Mouse (Mus musculus): ENCODE measurements around the gene Rasa2. TPM values are rescaled to one million over a fixed set of nuclear protein-coding genes. Genes with fewer than 3 reads are reported as not detected.
"Not testable (repeated sequence)": the region's sequence is repeated elsewhere in the genome, so short reads cannot be mapped to it uniquely, and the experiment has no call there.

The Rasa2 gene
- polyA plus RNA-seq (2015; fragmentation: Nextera tagmentation; extraction: Ambion mirVana) = 13.8 and 14.9 TPM in 2 replicates

DNA sequence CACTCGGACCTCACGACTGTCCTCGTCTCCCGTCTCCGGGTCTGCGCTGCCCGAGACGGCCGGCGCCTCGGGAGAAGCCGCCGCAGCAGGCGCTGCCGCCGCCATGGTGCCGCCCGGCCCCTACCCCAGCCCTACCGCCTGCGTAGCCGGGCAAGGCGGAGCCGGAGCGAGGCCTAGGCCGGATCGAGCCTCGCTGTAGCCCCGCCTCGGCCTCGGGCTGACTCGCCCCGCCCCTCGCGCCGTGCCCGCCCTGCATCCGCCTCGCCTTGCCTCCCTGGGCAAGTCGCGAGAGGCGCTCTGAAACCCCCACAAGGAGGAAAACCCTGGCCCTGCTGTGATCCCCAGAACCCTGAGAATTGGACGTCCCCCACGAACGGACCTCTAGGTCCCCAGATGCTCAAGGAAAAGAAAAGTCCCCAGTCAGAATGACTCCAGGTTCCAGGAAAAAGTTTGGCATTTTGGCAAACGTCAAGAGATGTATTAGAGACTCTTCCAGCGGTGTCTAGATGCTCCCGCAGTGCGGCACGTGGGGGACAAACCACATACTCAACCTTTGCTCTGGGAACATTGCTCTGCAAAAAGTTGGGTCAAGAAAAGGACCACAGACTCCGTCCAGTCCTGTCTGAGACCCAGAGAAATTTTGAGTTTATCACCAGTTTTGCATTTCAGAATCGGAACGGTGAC, at the start of gene Rasa2:
Gene Rasa2, minus strand, starts transcription at position 229 of the 684 bp plus-strand sequence.
- ATAC-seq (replicated peaks; ENCODE audit: low FRiP score, low read depth) (peak; percentile 97), DNase-seq (ENCODE audit: low spot score) (peak; percentile 95)
- H3K9me3 ChIP-seq (replicated peaks; ENCODE audit: low read length) = no peaks in the 10 kb centered on the region
- WGBS = 1% methylated on average over 48 of the region's 52 CpGs
- H3K27ac ChIP-seq = peak within 1 kb of the TSS; percentile 99
- 0 out of 2 replicates have a peak, but pooled peaks have one; percentile 2 for TF ChIP-seq CTCF (IDR thresholded peaks at IDR 0.05; ENCODE audit: low read depth)
- H3K4me2 ChIP-seq (ENCODE audit: low read length) = peak within 1 kb of the TSS; percentile 91
- peak within 1 kb of the TSS; percentile 97 for H3K4me3 ChIP-seq (replicated peaks; ENCODE audit: low read depth, low read length)
- peak within 1 kb of the TSS; percentile 100 for H3K9ac ChIP-seq (ENCODE audit: low read depth, low read length)
- peaks cover 17% of the 10 kb centered on the region for H3K4me1 ChIP-seq (replicated peaks; ENCODE audit: insufficient read depth, low read length)
- no peaks in the 10 kb centered on the region for H3K27me3 ChIP-seq (ENCODE audit: insufficient read depth, low read length)
- H3K36me3 ChIP-seq (ENCODE audit: insufficient read depth, low read length) = no peaks in the 10 kb centered on the region

DNA sequence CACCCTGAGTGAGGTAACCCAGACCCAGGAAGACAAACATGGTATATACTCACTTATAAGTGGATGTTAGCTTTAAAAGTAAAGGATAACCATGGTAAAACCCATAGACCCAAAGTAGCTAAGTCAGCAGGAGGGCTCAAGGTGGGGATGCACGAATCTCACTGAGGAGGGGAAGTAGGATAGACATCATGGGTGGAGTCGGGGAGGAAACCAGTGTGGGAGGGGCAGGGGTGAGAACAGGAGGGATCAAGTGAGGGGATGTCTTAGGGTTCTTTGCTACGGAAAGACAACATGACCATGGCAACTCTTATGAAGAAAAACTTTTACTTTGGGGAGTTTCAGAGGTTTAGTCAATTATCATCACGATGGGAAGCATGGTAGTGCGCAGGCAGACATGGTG, 47.2 kb upstream of the Rasa2 start:
- Histone ChIP-seq H3K27me3 (ENCODE audit: insufficient read depth, low read length) (no peaks in the 10 kb centered on the region), H3K4me1 (replicated peaks; ENCODE audit: insufficient read depth, low read length) (no peaks in the 10 kb centered on the region), H3K27ac (no peak overlapping the region), H3K9ac (ENCODE audit: low read depth, low read length) (no peak overlapping the region), H3K4me3 (replicated peaks; ENCODE audit: low read depth, low read length) (no peak overlapping the region), H3K4me2 (ENCODE audit: low read length) (no peak overlapping the region), H3K36me3 (ENCODE audit: insufficient read depth, low read length) (no peaks in the 10 kb centered on the region), H3K9me3 (replicated peaks; ENCODE audit: low read length) (no peaks in the 10 kb centered on the region)
- 79% methylated on average over 5 of the region's 5 CpGs for WGBS
- ATAC-seq (replicated peaks; ENCODE audit: low FRiP score, low read depth) = no peak
- DNase-seq (ENCODE audit: low spot score) = no peak
- no peak for TF ChIP-seq CTCF (IDR thresholded peaks at IDR 0.05; ENCODE audit: low read depth)

DNA sequence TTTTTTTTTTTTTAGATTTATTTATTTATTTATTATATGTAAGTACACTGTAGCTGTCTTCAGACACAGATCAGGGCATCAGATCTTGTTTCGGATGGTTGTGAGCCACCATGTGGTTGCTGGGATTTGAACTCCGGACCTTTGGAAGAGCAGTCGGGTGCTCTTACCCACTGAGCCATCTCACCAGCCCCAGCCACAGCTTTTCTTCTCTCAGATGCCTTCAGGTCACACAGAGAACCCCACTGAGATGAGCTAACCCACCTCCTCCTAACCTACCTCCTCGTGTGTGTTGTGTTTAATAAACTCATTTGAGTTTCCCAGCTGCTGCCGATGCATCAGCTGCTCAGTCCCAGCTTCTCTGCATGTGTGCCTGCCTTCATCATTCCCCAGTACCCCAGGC, 46.3 kb upstream of the Rasa2 start:
- H3K4me3 ChIP-seq (replicated peaks; ENCODE audit: low read depth, low read length); H3K9ac ChIP-seq (ENCODE audit: low read depth, low read length); H3K36me3 ChIP-seq (ENCODE audit: insufficient read depth, low read length); ATAC-seq (replicated peaks; ENCODE audit: low FRiP score, low read depth); H3K27me3 ChIP-seq (ENCODE audit: insufficient read depth, low read length); H3K9me3 ChIP-seq (replicated peaks; ENCODE audit: low read length); H3K4me2 ChIP-seq (ENCODE audit: low read length); H3K4me1 ChIP-seq (replicated peaks; ENCODE audit: insufficient read depth, low read length); H3K27ac ChIP-seq; DNase-seq (ENCODE audit: low spot score): not testable (repeated sequence)
- WGBS = 85% methylated on average over 5 of the region's 5 CpGs

DNA sequence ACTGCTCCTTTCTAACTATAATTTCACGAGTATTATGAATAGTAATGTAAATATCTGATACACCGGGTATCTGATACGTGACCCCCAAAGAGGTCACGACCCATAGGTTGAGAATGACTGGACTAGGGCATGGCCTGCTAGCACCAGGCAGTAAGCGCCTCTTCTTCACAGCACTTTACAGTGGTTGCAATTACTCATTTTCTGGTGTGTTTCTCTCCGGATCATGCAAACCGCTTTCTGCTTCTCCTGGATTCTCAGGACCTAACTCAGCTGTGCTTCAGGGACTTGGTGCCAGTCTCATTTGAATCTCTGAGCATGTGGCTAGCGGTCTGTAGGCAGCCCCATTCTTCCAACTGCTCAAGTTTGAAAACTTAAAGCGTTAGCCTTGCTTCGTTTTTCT, 45.3 kb upstream of the Rasa2 start:
- H3K36me3 ChIP-seq (ENCODE audit: insufficient read depth, low read length) = no peaks in the 10 kb centered on the region
- TF ChIP-seq CTCF (IDR thresholded peaks at IDR 0.05; ENCODE audit: low read depth) = no peak
- no peaks in the 10 kb centered on the region for H3K9me3 ChIP-seq (replicated peaks; ENCODE audit: low read length)
- no peak overlapping the region for H3K27ac ChIP-seq
- H3K27me3 ChIP-seq (ENCODE audit: insufficient read depth, low read length) = no peaks in the 10 kb centered on the region
- no peaks in the 10 kb centered on the region for H3K4me1 ChIP-seq (replicated peaks; ENCODE audit: insufficient read depth, low read length)
- H3K9ac ChIP-seq (ENCODE audit: low read depth, low read length) = no peak overlapping the region
- no peak for ATAC-seq (replicated peaks; ENCODE audit: low FRiP score, low read depth)
- DNase-seq (ENCODE audit: low spot score) = no peak
- 88% methylated on average over 10 of the region's 10 CpGs for WGBS
- H3K4me2 ChIP-seq (ENCODE audit: low read length) = no peak overlapping the region
- no peak overlapping the region for H3K4me3 ChIP-seq (replicated peaks; ENCODE audit: low read depth, low read length)

DNA sequence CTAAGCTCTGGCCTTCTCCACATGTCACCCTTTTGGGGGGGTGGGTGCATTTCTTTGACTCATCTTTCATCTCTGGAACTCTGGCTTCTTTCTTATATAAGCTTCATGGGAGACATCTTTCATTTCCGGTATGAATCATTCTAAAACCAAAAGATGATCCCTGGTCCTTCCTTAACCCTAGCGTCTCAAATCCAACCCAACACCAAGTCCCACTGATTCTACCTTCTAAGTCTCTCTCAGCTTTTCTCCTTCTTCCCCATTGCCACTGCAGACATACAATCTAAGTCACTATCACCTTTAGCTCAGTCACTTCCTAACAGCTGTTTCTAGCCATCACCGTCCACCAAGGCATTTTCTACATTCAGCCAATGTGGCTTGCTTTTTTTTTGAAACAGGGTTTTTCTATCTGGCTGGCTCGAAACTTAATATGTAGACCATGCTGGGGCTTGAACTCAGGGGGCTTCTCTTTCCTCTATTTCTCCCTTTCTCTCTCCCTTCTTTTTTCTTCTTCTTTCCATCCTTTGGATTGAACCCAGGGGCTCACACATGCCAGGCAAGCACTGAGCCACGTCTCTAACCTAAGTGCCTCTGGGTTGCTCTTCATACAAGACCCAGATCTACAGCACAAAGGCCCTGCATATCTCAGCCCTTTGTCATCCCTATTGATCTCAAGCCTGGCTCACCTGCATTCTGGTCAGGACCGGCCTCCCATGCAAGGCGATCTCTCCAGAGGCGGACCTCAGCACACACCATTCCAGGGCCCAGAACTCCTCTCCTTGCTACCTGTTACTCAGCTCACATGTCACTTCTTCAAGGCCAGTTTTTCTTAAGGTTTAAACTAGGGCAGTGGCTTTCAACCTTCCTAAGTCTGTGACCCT, 44.6 kb upstream of the Rasa2 start:
- WGBS = 85% methylated on average over 8 of the region's 8 CpGs
- Histone ChIP-seq H3K9ac (ENCODE audit: low read depth, low read length) (no peak overlapping the region), H3K4me1 (replicated peaks; ENCODE audit: insufficient read depth, low read length) (no peaks in the 10 kb centered on the region), H3K9me3 (replicated peaks; ENCODE audit: low read length) (no peaks in the 10 kb centered on the region), H3K4me3 (replicated peaks; ENCODE audit: low read depth, low read length) (no peak overlapping the region), H3K27me3 (ENCODE audit: insufficient read depth, low read length) (no peaks in the 10 kb centered on the region), H3K27ac (no peak overlapping the region), H3K4me2 (ENCODE audit: low read length) (no peak overlapping the region), H3K36me3 (ENCODE audit: insufficient read depth, low read length) (no peaks in the 10 kb centered on the region)
- DNase-seq (ENCODE audit: low spot score) (no peak), ATAC-seq (replicated peaks; ENCODE audit: low FRiP score, low read depth) (no peak)
- TF ChIP-seq CTCF (IDR thresholded peaks at IDR 0.05; ENCODE audit: low read depth) = no peak; the same call in 1 of the 2 replicates

DNA sequence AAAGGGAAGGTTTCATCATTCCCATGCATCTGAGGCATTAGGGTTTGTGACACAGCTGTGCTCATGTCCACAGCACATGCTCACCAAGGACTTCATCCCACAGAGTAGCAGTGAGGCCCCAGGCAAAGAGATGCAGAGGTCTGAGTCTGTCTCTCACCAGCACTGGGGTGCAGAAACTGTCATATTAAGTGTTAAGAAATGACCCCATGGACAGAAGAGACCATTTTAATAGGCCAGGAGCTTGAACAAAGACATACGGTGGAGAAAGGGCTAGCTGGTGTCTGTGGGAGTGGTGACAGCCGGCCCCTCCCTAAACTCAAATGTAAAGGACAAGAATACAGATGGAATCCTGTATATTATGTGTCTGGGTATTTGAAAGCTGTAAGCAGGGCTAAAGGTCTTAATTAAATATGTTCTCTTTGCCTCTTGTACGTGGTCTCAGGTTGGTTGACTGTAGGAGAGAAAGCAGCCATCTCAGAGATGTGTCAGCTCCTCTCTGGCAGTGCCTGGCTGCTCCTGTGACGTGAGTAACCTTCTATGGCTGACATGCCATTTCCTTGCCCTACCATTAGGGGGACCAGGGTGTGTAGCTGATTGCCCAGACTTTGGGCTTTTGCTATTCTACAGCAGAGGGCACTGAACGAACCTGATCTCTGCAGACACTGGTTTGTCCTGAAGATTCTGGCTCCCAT, 43.8 kb upstream of the Rasa2 start:
- H3K9me3 ChIP-seq (replicated peaks; ENCODE audit: low read length) = no peaks in the 10 kb centered on the region
- DNase-seq (ENCODE audit: low spot score) = peak; percentile 82
- H3K4me1 ChIP-seq (replicated peaks; ENCODE audit: insufficient read depth, low read length) = no peaks in the 10 kb centered on the region
- ATAC-seq (replicated peaks; ENCODE audit: low FRiP score, low read depth) = peak; percentile 71
- H3K27me3 ChIP-seq (ENCODE audit: insufficient read depth, low read length) = no peaks in the 10 kb centered on the region
- H3K4me3 ChIP-seq (replicated peaks; ENCODE audit: low read depth, low read length) = no peak overlapping the region
- TF ChIP-seq CTCF (IDR thresholded peaks at IDR 0.05; ENCODE audit: low read depth) = peak; percentile 88
- H3K4me2 ChIP-seq (ENCODE audit: low read length) = no peak overlapping the region
- H3K36me3 ChIP-seq (ENCODE audit: insufficient read depth, low read length) = no peaks in the 10 kb centered on the region
- no peak overlapping the region for H3K27ac ChIP-seq
- H3K9ac ChIP-seq (ENCODE audit: low read depth, low read length) = no peak overlapping the region
- WGBS = 34% methylated on average over 5 of the region's 5 CpGs
